Mouse (Mus musculus) gastrocnemius, adult 2 months (tissue): Measurements from ENCODE around the gene Cel. TPM values are rescaled to one million over a fixed set of nuclear protein-coding genes. Genes with fewer than 3 reads are reported as not detected.
"Not testable (repeated sequence)": the region's sequence is repeated elsewhere in the genome, so short reads cannot be mapped to it uniquely, and the experiment has no call there.

ENCODE experiments used
- DNase-seq: peaks from one replicate; pipeline ENCODE4 v3.0.0; 2022
- H3K27ac ChIP-seq: fragments of 200-600 bp; 2 replicates; pipeline ENCODE4 v1.8.1; 2022; ENCODE audit warnings: mild to moderate bottlenecking
- H3K4me3 ChIP-seq: fragments of 200-600 bp; 2 replicates; pipeline ENCODE4 v1.8.1; 2022; ENCODE audit warnings: mild to moderate bottlenecking, moderate library complexity
- CTCF ChIP-seq: fragments of 200-600 bp; IDR thresholded peaks from 2 replicates; pipeline ENCODE4 v1.8.1; 2022; ENCODE audit warnings: antibody characterized with exemption, mild to moderate bottlenecking, moderate library complexity
- intact Hi-C: fragments of 180-260 bp; cut with DNase I; formaldehyde crosslinking; loops from one replicate; pipeline ENCODE4 v1.15.1; 2025
- microRNA-seq: library from miRNA; unstranded; fragments of <30 nt; microRNA quantifications from one replicate; pipeline ENCODE4 v1.2.0, GENCODE M21; 2021
- total RNA-seq, 2 experiments: library from RNA; stranded (reverse); gene quantifications; 2 replicates each; pipeline ENCODE4 v1.2.3; 2021

Gene Cel
- total RNA-seq, 2 experiments from 2014 or later: not detected

- no peak overlapping the region for H3K4me3 ChIP-seq
- H3K27ac ChIP-seq: peak overlapping the region; percentile 88
- intact Hi-C loops: loop anchor here (2.0 kb wide), 1 partner anchor 18 kb away; no protein-coding TSS in a partner anchor
- no peak for TF ChIP-seq CTCF
- DNase-seq: peak; percentile 62
These were observed 42.6 kb downstream of the Cel start for GRCm38 (mm10) chr2:28520581-28520980.

GRCm38 (mm10) chr2:28518231-28518630, 45.0 kb downstream of the Cel start:
- intact Hi-C loops: no loop called here
- DNase-seq: no peak
- H3K4me3 ChIP-seq: no peak overlapping the region

GRCm38 (mm10) chr2:28517206-28517909, 45.8 kb downstream of the Cel start:
- DNase-seq: peak; percentile 91
- H3K27ac ChIP-seq: peak overlapping the region; percentile 62
- TF ChIP-seq CTCF: peak; percentile 97
- intact Hi-C loops: loop anchor here (1.0 kb wide), 1 partner anchor 31 kb away; no protein-coding TSS in a partner anchor
- H3K4me3 ChIP-seq: no peak overlapping the region

More at GRCm38 (mm10) chr2:28518231-28518630, 45.0 kb downstream of the Cel start:
- H3K27ac ChIP-seq: no peak overlapping the region
- TF ChIP-seq CTCF: no peak

- intact Hi-C loops: loop anchor here (2.0 kb wide), 1 partner anchor 70 kb away; no protein-coding TSS in a partner anchor
- TF ChIP-seq CTCF: peak; percentile 81
These were observed 48.7 kb downstream of the Cel start for GRCm38 (mm10) chr2:28514489-28514888.

GRCm38 (mm10) chr2:28513431-28514370, 49.5 kb downstream of the Cel start:
- H3K27ac ChIP-seq: peak overlapping the region; percentile 49; the same call in 1 of the 2 replicates
- DNase-seq: no peak
- peak overlapping the region; percentile 79 for H3K4me3 ChIP-seq
- intact Hi-C loops: loop anchor here (2.0 kb wide), 1 partner anchor 71 kb away; no protein-coding TSS in a partner anchor
- TF ChIP-seq CTCF: no peak

More at GRCm38 (mm10) chr2:28514489-28514888, 48.7 kb downstream of the Cel start:
- H3K27ac ChIP-seq: no peak overlapping the region
- peak overlapping the region; percentile 22 for H3K4me3 ChIP-seq
- DNase-seq: peak; percentile 82

- peak within 1 kb of the TSS; percentile 79 for H3K4me3 ChIP-seq
- DNase-seq: peak; percentile 68
- peak within 1 kb of the TSS; percentile 49; the same call in 1 of the 2 replicates for H3K27ac ChIP-seq
- peak; percentile 15; the same call in 1 of the 2 replicates for TF ChIP-seq CTCF
- intact Hi-C loops: no loop called here
These were observed 50.3 kb downstream of the Cel start, which contains the start of gene Ralgds for GRCm38 (mm10) chr2:28512798-28513401. Ralgds (plus strand) TSS chr2:28513125.

GRCm38 (mm10) chr2:28511600-28511999, 51.6 kb downstream of the Cel start:
- DNase-seq, H3K27ac ChIP-seq, intact Hi-C loops, H3K4me3 ChIP-seq: not testable (repeated sequence)
- TF ChIP-seq CTCF: peak; percentile 38

- Histone ChIP-seq H3K27ac (no peak overlapping the region), H3K4me3 (no peak overlapping the region)
- no peak for TF ChIP-seq CTCF
- intact Hi-C loops: no loop called here
- no peak for DNase-seq
These were observed 56.9 kb downstream of the Cel start for GRCm38 (mm10) chr2:28506291-28506690.

- Histone ChIP-seq H3K27ac (no peak within 1 kb of the TSS), H3K4me3 (no peak within 1 kb of the TSS)
- no peak for TF ChIP-seq CTCF
- DNase-seq: no peak
- intact Hi-C loops: no loop called here
These were observed 57.4 kb downstream of the Cel start, which contains the start of gene Gm10134 for GRCm38 (mm10) chr2:28505795-28506194. Gm10134 (plus strand) TSS chr2:28506095.

Small RNAs within 50 kb of the gene (microRNA-seq; reads per million reads assigned to microRNA genes)
- not detected for gene Gm22824

Other genes with a start within 250 kb of the Cel start
- 1 to 10 TPM; 2.1 to 3.2 TPM for gene Ppp1r26, start 116.6 kb downstream of the Cel start, total RNA-seq
- under 1 TPM; 0.33 to 0.36 TPM for gene 1700007K13Rik, start 97.1 kb downstream of the Cel start, total RNA-seq
- gene Mrps2, start 95.3 kb downstream of the Cel start, total RNA-seq: 10 to 100 TPM; 21.2 to 25.5 TPM
- gene Gbgt1, start 66.5 kb downstream of the Cel start, total RNA-seq: 1 to 10 TPM in 1 of 2 experiments, under 1 TPM in 1; 0.56 to 1.1 TPM
- under 1 TPM in 1 of 2 experiments, not detected in 1; 0.98 TPM for gene Gm10134, start 57.3 kb downstream of the Cel start, total RNA-seq
- 10 to 100 TPM in 1 of 2 experiments, 1 to 10 TPM in 1; 9.9 to 10.1 TPM for gene Ralgds, start 50.3 kb downstream of the Cel start, total RNA-seq
- 1 to 10 TPM; 7.2 to 8.0 TPM for gene Gtf3c5, start 20.3 kb upstream of the Cel start, total RNA-seq
- gene Gfi1b, start 58.6 kb upstream of the Cel start, total RNA-seq: not detected
- gene Tsc1, start 77.8 kb upstream of the Cel start, total RNA-seq: 10 to 100 TPM; 42.5 to 45.9 TPM
- gene Spaca9, start 136.3 kb upstream of the Cel start, total RNA-seq: not detected
- gene Ak8, start 136.8 kb upstream of the Cel start, total RNA-seq: not detected